Mouse (Mus musculus): Measurements from ENCODE around the gene Apbb2. TPM values are rescaled to one million over a fixed set of nuclear protein-coding genes. Genes with fewer than 3 reads are reported as not detected.
A peak's percentile ranks its signal among the peaks of the same experiment; 100 is the strongest.

Apbb2 gene
- polyA plus RNA-seq, 1 experiment: 27.7 TPM

DNA sequence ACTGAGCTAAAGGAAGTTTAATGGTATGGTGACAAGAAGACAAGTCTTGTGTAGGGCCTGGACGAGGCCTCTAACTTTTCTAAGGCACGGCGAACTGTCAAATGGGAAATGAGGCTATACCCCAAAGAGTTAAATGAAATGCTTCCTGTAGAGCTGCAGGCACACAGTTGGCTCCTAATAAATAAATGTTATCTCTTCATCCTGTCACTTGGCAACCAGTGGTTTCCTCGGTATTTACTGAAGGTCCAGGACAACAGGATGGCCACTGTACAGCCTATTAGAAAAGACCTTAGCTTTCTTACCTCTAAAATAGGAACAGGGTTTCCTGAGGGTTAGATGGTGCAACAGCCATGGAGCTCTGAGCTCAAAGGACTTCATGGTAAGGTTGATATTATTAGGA lies 6.7 kb downstream of the Apbb2 start:
- peaks cover 54% of the 10 kb centered on the region for H3K4me1 ChIP-seq (ENCODE audit: control insufficient read depth, insufficient read depth, low read length)

GRCm38 (mm10) chr5:66611361-66611760 lies 7.2 kb downstream of the Apbb2 start:
- Histone ChIP-seq H3K27me3 (replicated peaks; ENCODE audit: control insufficient read depth, insufficient read depth, low read length) (no peaks in the 10 kb centered on the region), H3K4me3 (ENCODE audit: insufficient read depth, low read depth, low read length) (no peak overlapping the region), H3K4me1 (ENCODE audit: control insufficient read depth, insufficient read depth, low read length) (peaks cover 51% of the 10 kb centered on the region), H3K27ac (ENCODE audit: insufficient read depth, low read depth, low read length) (peak overlapping the region; percentile 1; the same call in 1 of the 2 replicates), H3K36me3 (ENCODE audit: control insufficient read depth, insufficient read depth, low read length) (no peaks in the 10 kb centered on the region)
- TF ChIP-seq POLR2A (IDR thresholded peaks at IDR 0.05; ENCODE audit: low read depth, low read length) (no peak), CTCF (conservative IDR thresholded peaks at IDR 0.05; ENCODE audit: insufficient read depth, insufficient read length, low read depth, low read length) (no peak)
- DNase-seq: no peak
- 84% methylated on average over 5 of the region's 5 CpGs for WGBS

More for the DNA sequence above, 6.7 kb downstream of the Apbb2 start:
- Histone ChIP-seq H3K27me3 (replicated peaks; ENCODE audit: control insufficient read depth, insufficient read depth, low read length) (no peaks in the 10 kb centered on the region), H3K27ac (ENCODE audit: insufficient read depth, low read depth, low read length) (no peak overlapping the region; the same call in 1 of the 2 replicates), H3K36me3 (ENCODE audit: control insufficient read depth, insufficient read depth, low read length) (no peaks in the 10 kb centered on the region), H3K4me3 (ENCODE audit: insufficient read depth, low read depth, low read length) (no peak overlapping the region)
- 51% methylated on average over 4 of the region's 4 CpGs for WGBS
- no peak for TF ChIP-seq POLR2A (IDR thresholded peaks at IDR 0.05; ENCODE audit: low read depth, low read length)
- no peak for TF ChIP-seq CTCF (conservative IDR thresholded peaks at IDR 0.05; ENCODE audit: insufficient read depth, insufficient read length, low read depth, low read length)
- DNase-seq: peak; percentile 77

GRCm38 (mm10) chr5:66610270-66610669 lies 8.3 kb downstream of the Apbb2 start:
- Histone ChIP-seq H3K4me3 (ENCODE audit: insufficient read depth, low read depth, low read length) (no peak overlapping the region), H3K4me1 (ENCODE audit: control insufficient read depth, insufficient read depth, low read length) (peaks cover 52% of the 10 kb centered on the region), H3K36me3 (ENCODE audit: control insufficient read depth, insufficient read depth, low read length) (no peaks in the 10 kb centered on the region), H3K27ac (ENCODE audit: insufficient read depth, low read depth, low read length) (peak overlapping the region; percentile 5; the same call in 1 of the 2 replicates), H3K27me3 (replicated peaks; ENCODE audit: control insufficient read depth, insufficient read depth, low read length) (no peaks in the 10 kb centered on the region)
- no peak for TF ChIP-seq CTCF (conservative IDR thresholded peaks at IDR 0.05; ENCODE audit: insufficient read depth, insufficient read length, low read depth, low read length)
- TF ChIP-seq POLR2A (IDR thresholded peaks at IDR 0.05; ENCODE audit: low read depth, low read length): no peak
- DNase-seq: no peak
- 78% methylated on average over 12 of the region's 12 CpGs for WGBS

- Histone ChIP-seq H3K4me1 (ENCODE audit: control insufficient read depth, insufficient read depth, low read length) (peaks cover 45% of the 10 kb centered on the region), H3K4me3 (ENCODE audit: insufficient read depth, low read depth, low read length) (no peak overlapping the region), H3K36me3 (ENCODE audit: control insufficient read depth, insufficient read depth, low read length) (no peaks in the 10 kb centered on the region), H3K27ac (ENCODE audit: insufficient read depth, low read depth, low read length) (peak overlapping the region; percentile 73), H3K27me3 (replicated peaks; ENCODE audit: control insufficient read depth, insufficient read depth, low read length) (no peaks in the 10 kb centered on the region)
- WGBS: 47% methylated on average over 7 of the region's 7 CpGs
- TF ChIP-seq POLR2A (IDR thresholded peaks at IDR 0.05; ENCODE audit: low read depth, low read length) (no peak), CTCF (conservative IDR thresholded peaks at IDR 0.05; ENCODE audit: insufficient read depth, insufficient read length, low read depth, low read length) (no peak)
- peak; percentile 68 for DNase-seq
Observed at GRCm38 (mm10) chr5:66609306-66609705, 9.3 kb downstream of the Apbb2 start.

- H3K36me3 ChIP-seq (ENCODE audit: control insufficient read depth, insufficient read depth, low read length): no peaks in the 10 kb centered on the region
- H3K4me3 ChIP-seq (ENCODE audit: insufficient read depth, low read depth, low read length): no peak overlapping the region
- TF ChIP-seq CTCF (conservative IDR thresholded peaks at IDR 0.05; ENCODE audit: insufficient read depth, insufficient read length, low read depth, low read length) (no peak), POLR2A (IDR thresholded peaks at IDR 0.05; ENCODE audit: low read depth, low read length) (no peak)
- no peak for DNase-seq
- H3K27ac ChIP-seq (ENCODE audit: insufficient read depth, low read depth, low read length): no peak overlapping the region
- peaks cover 32% of the 10 kb centered on the region for H3K4me1 ChIP-seq (ENCODE audit: control insufficient read depth, insufficient read depth, low read length)
- 79% methylated on average over 10 of the region's 10 CpGs for WGBS
- no peaks in the 10 kb centered on the region for H3K27me3 ChIP-seq (replicated peaks; ENCODE audit: control insufficient read depth, insufficient read depth, low read length)
Observed at GRCm38 (mm10) chr5:66607801-66608200, 10.8 kb downstream of the Apbb2 start.

- no peak overlapping the region for H3K4me3 ChIP-seq (ENCODE audit: insufficient read depth, low read depth, low read length)
- no peak for DNase-seq
- no peaks in the 10 kb centered on the region for H3K27me3 ChIP-seq (replicated peaks; ENCODE audit: control insufficient read depth, insufficient read depth, low read length)
- TF ChIP-seq CTCF (conservative IDR thresholded peaks at IDR 0.05; ENCODE audit: insufficient read depth, insufficient read length, low read depth, low read length): no peak
- TF ChIP-seq POLR2A (IDR thresholded peaks at IDR 0.05; ENCODE audit: low read depth, low read length): no peak
- H3K36me3 ChIP-seq (ENCODE audit: control insufficient read depth, insufficient read depth, low read length): no peaks in the 10 kb centered on the region
- H3K27ac ChIP-seq (ENCODE audit: insufficient read depth, low read depth, low read length): no peak overlapping the region
- peaks cover 27% of the 10 kb centered on the region for H3K4me1 ChIP-seq (ENCODE audit: control insufficient read depth, insufficient read depth, low read length)
- WGBS: 69% methylated on average over 4 of the region's 4 CpGs
Observed at GRCm38 (mm10) chr5:66607201-66607600, 11.4 kb downstream of the Apbb2 start.

- DNase-seq: no peak
- TF ChIP-seq POLR2A (IDR thresholded peaks at IDR 0.05; ENCODE audit: low read depth, low read length): no peak
- no peak for TF ChIP-seq CTCF (conservative IDR thresholded peaks at IDR 0.05; ENCODE audit: insufficient read depth, insufficient read length, low read depth, low read length)
- H3K4me3 ChIP-seq (ENCODE audit: insufficient read depth, low read depth, low read length): no peak overlapping the region
- peaks cover 30% of the 10 kb centered on the region for H3K4me1 ChIP-seq (ENCODE audit: control insufficient read depth, insufficient read depth, low read length)
- H3K36me3 ChIP-seq (ENCODE audit: control insufficient read depth, insufficient read depth, low read length): no peaks in the 10 kb centered on the region
- H3K27me3 ChIP-seq (replicated peaks; ENCODE audit: control insufficient read depth, insufficient read depth, low read length): no peaks in the 10 kb centered on the region
- 74% methylated on average over 11 of the region's 11 CpGs for WGBS
- no peak overlapping the region for H3K27ac ChIP-seq (ENCODE audit: insufficient read depth, low read depth, low read length)
Observed at GRCm38 (mm10) chr5:66605636-66606035, 12.9 kb downstream of the Apbb2 start.

Data from kidney, adult 2 months (tissue).